Mouse (Mus musculus): ENCODE results near the gene Cdipt.
A peak's percentile ranks its signal among the peaks of the same experiment; 100 is the strongest.

The Cdipt gene

GRCm38 (mm10) chr7:126975950-126976866 lies 494 bp downstream of the Cdipt start, which contains the start of gene Cdiptos:
TSS of gene Cdiptos (minus strand) at chr7:126976098.
- DNase-seq, result peak; percentile 94

- DNase-seq, result no peak
Observed at GRCm38 (mm10) chr7:126976878-126977459, 1.3 kb downstream of the Cdipt start.

DNA sequence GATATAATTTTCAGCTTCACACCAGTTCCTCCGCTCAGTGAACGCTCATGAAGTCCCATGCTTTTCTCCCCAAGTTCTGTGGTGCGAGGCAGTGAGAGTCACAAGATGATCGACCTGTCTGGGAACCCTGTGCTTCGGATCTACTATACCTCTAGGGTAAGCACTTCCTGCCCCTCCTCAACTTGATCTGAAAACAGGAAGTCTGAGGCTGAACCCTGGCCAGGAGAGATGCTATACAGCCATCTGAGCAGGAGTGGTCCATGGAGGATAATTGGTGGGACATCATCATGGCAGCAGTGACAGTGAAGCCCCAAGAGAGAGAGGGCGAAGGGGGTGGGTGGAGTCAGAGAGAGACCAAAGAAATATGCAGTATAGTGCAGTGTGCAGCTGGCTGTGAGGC lies 3.1 kb downstream of the Cdipt start:
- DNase-seq, result no peak

- no peak for DNase-seq
Observed at GRCm38 (mm10) chr7:126981601-126982000, 5.9 kb downstream of the Cdipt start.

GRCm38 (mm10) chr7:126982054-126982453 lies 6.3 kb downstream of the Cdipt start:
- no peak for DNase-seq

GRCm38 (mm10) chr7:126983113-126983512 lies 7.4 kb downstream of the Cdipt start:
- DNase-seq, result no peak

DNA sequence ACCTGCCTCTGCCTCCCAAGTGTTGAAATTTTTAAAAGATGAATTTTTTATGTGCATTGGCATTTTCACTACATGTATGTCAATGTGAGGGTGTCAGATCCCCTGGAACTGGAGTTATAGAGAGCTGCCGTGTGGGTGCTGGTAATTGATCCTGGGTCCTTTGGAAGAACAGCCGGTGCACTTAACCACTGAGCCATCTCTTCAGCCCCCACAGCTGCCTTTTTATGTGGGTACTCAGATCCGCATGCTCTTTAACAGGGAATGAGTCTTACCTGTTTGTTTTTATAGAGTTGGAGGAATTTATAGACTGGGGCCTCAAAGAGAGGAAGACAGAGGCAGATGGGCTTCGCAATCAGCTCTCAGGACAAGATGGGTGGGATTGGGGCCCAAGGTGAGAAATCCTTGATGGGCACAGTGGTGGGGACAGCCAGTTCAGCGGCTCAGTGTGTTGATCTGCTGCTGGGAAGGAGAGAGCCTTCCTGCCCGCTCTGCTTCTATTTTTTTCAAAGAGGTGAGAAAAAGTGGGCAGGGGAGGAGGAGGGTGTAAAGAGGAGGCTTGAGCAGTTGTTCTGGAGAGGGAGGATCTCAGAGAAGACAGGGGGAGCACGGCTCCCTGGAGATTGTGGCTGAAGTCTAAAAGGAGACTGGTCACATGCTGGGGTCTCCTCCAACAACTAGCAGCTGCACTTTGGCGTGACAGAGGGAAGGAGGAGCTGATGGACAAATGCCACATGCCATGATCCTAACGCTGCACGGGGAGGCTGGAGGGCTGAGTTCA lies 9.1 kb downstream of the Cdipt start:
- DNase-seq, result no peak

- peak; percentile 87 for DNase-seq
Observed at GRCm38 (mm10) chr7:126986319-126986718, 10.6 kb downstream of the Cdipt start.

- no peak for DNase-seq
Observed at GRCm38 (mm10) chr7:126988816-126989215, 13.1 kb downstream of the Cdipt start.

GRCm38 (mm10) chr7:126996449-126996848 lies 20.7 kb downstream of the Cdipt start:
- DNase-seq, result no peak

- no peak for DNase-seq
Observed at GRCm38 (mm10) chr7:126999568-126999967, 23.9 kb downstream of the Cdipt start.

GRCm38 (mm10) chr7:127003620-127004019 lies 27.9 kb downstream of the Cdipt start:
- DNase-seq, result peak; percentile 31

- no peak for DNase-seq
Observed at GRCm38 (mm10) chr7:127004122-127004875, 28.6 kb downstream of the Cdipt start.

- peak; percentile 52 for DNase-seq
Observed at GRCm38 (mm10) chr7:127007313-127008024, 31.8 kb downstream of the Cdipt start.

DNA sequence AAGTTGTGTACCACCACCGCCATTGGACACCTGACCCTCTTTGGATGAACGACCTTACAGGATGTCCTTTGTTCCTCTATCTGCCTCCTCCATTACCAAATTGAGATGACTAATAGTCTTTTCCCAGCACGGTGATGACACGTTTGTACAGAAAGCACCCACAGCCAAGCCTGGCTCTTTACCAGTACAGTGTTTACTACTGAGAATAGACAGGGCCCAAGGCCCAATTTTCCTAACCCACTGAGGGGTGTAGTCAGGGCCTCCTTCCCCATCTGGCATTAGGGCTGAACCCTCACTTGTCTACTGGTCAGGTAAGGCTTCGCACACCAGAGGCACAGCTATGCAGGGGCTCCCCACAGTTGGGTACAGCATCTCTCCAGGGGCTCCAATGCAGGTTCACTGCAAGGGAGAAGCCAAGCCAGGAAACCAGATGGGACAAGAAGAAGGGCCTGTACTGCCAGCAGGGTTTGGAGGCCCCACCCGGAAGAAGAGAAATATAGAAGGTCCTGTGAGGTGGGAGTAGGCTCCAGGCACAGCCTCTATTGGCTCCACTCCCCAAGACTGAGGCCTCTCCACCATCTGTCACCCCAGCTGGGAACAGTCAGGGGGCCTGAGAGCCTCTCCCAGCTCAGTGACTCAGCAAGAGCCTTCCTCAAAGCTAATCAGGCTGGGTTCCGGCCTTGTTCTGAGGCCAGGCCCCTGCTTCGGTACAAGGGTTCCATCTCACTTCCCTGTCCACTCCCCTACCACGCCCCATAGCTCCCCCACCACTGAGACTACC lies 32.7 kb downstream of the Cdipt start:
- peak; percentile 100 for DNase-seq

GRCm38 (mm10) chr7:127009307-127010085 lies 33.8 kb downstream of the Cdipt start:
- peak; percentile 77 for DNase-seq

DNA sequence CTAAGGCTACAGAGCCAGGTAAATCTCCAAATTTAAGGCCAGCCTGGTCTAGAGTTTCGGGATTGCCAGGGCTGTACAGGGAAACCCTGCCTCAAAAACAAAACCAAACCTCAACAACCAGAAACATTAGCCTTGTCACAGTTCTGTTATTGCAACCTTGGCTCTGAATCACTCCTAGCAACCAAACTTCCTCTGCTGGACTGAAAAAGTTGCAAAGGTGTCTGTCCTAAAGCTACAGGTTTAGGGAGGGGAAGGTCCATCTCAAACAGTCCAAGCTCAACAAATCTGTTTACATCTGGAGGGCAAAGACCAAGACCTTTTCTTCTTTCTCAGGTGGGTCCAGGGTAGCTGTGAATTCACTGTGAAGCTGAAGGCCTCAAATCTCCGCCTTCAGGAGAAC lies 35.3 kb downstream of the Cdipt start:
- no peak for DNase-seq

DNA sequence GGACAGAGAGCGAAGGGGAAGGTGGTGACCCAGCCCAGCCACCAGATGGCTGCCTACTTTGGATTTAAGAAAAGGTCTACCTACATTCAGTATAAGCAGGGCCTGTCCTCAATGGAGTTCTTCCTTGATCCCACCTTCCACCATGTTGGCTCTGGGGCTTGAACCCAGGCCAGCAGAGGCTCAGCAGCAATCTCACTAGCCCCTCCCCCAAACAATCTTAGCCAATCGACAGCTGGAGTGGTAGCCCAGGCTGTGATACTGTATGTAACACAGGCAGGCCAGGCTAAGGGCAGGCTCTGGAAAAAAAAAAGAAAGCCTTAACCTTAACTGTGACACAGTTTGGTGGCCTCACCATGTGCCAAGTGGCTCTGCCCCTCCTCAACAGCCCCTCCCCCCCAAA lies 36.0 kb downstream of the Cdipt start:
- peak; percentile 62 for DNase-seq

DNA sequence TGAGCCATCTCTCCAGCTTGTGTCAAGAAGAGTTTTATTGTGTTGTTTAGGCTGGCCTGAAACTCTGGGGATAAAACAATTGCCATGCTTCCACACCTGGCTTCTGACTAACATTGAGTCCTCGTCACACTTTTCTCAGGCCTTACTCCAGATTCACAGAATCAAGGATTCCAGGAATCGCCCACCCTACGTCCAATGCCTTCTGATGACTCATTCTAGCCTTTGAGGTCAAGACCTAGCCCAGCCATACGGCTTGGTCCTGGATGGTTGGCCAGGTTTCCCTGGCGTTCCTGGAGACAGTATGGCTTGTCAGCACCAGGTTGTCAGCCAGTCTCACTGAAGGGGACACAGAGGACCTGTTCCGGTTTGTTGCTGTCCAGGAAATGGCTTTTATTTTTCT lies 36.7 kb downstream of the Cdipt start:
- DNase-seq, result peak; percentile 49

- DNase-seq, result peak; percentile 54
Observed at GRCm38 (mm10) chr7:127012845-127013244, 37.1 kb downstream of the Cdipt start.
